Mouse (Mus musculus): ENCODE data around the gene Gpr25. TPM values are rescaled to one million over a fixed set of nuclear protein-coding genes. Genes with fewer than 3 reads are reported as not detected.
A peak's percentile ranks its signal among the peaks of the same experiment; 100 is the strongest.

Gene Gpr25
- polyA plus RNA-seq, 1 experiment from 2014 or later = not detected

- 0 out of 2 replicates have a peak overlapping the region, but pooled peaks have one; percentile 4 for H3K9ac ChIP-seq (ENCODE audit: low read length)
- H3K4me2 ChIP-seq (ENCODE audit: low read depth, low read length) = peak overlapping the region; percentile 20; the same call in 1 of the 2 replicates
- H3K4me1 ChIP-seq (ENCODE audit: control insufficient read depth, insufficient read depth, low read length) = peaks cover 29% of the 10 kb centered on the region
- peak; percentile 84 for ATAC-seq (ENCODE audit: insufficient read depth, low FRiP score)
- no peaks in the 10 kb centered on the region for H3K9me3 ChIP-seq (replicated peaks; ENCODE audit: control insufficient read depth, low read length)
- H3K27me3 ChIP-seq (ENCODE audit: control insufficient read depth, insufficient read depth, low read length) = no peaks in the 10 kb centered on the region
- peaks cover 8% of the 10 kb centered on the region for H3K36me3 ChIP-seq (ENCODE audit: control insufficient read depth, insufficient read depth, low read length)
- WGBS = 39% methylated on average over 10 of the region's 10 CpGs
- H3K4me3 ChIP-seq (replicated peaks; ENCODE audit: low read length) = no peak overlapping the region
- peak overlapping the region; percentile 81 for H3K27ac ChIP-seq (ENCODE audit: low read length)
These were observed 40.4 kb downstream of the Gpr25 start for GRCm38 (mm10) chr1:136220037-136220871.

- Histone ChIP-seq H3K9ac (ENCODE audit: low read length) (no peak overlapping the region), H3K36me3 (ENCODE audit: control insufficient read depth, insufficient read depth, low read length) (peaks cover 10% of the 10 kb centered on the region; the same call in 1 of the 2 replicates), H3K4me1 (ENCODE audit: control insufficient read depth, insufficient read depth, low read length) (no peaks in the 10 kb centered on the region), H3K4me3 (replicated peaks; ENCODE audit: low read length) (no peak overlapping the region), H3K27ac (ENCODE audit: low read length) (no peak overlapping the region), H3K4me2 (ENCODE audit: low read depth, low read length) (no peak overlapping the region), H3K9me3 (replicated peaks; ENCODE audit: control insufficient read depth, low read length) (no peaks in the 10 kb centered on the region), H3K27me3 (ENCODE audit: control insufficient read depth, insufficient read depth, low read length) (no peaks in the 10 kb centered on the region)
- 62% methylated on average over 15 of the region's 15 CpGs for WGBS
- ATAC-seq (ENCODE audit: insufficient read depth, low FRiP score) = no peak
These were observed 46.4 kb downstream of the Gpr25 start for GRCm38 (mm10) chr1:136214304-136214703.

GRCm38 (mm10) chr1:136212803-136213202 is 47.9 kb downstream of the Gpr25 start, which contains the start of gene Mroh3:
Gene Mroh3, minus strand, starts transcription at chr1:136212828.
- peak; percentile 45; the same call in 1 of the 2 replicates for ATAC-seq (ENCODE audit: insufficient read depth, low FRiP score)
- Histone ChIP-seq H3K27ac (ENCODE audit: low read length) (no peak within 1 kb of the TSS), H3K9me3 (replicated peaks; ENCODE audit: control insufficient read depth, low read length) (no peaks in the 10 kb centered on the region), H3K9ac (ENCODE audit: low read length) (no peak within 1 kb of the TSS), H3K36me3 (ENCODE audit: control insufficient read depth, insufficient read depth, low read length) (peaks cover 10% of the 10 kb centered on the region; the same call in 1 of the 2 replicates), H3K4me3 (replicated peaks; ENCODE audit: low read length) (no peak within 1 kb of the TSS), H3K4me1 (ENCODE audit: control insufficient read depth, insufficient read depth, low read length) (no peaks in the 10 kb centered on the region), H3K4me2 (ENCODE audit: low read depth, low read length) (no peak within 1 kb of the TSS), H3K27me3 (ENCODE audit: control insufficient read depth, insufficient read depth, low read length) (no peaks in the 10 kb centered on the region)
- WGBS = 51% methylated on average over 3 of the region's 3 CpGs

Other genes starting within 250 kb of the Gpr25 start
- 0.43 TPM in 1 of 2 replicates, not detected in the other for gene Ascl5, start 210.1 kb downstream of the Gpr25 start, polyA plus RNA-seq (2015; fragmentation: Nextera tagmentation; extraction: Ambion mirVana)
- 0.17 and 2.0 TPM in 2 replicates for gene Cacna1s, start 208.1 kb downstream of the Gpr25 start, polyA plus RNA-seq (2015; fragmentation: Nextera tagmentation; extraction: Ambion mirVana)
- gene Kif21b, start 129.5 kb downstream of the Gpr25 start, polyA plus RNA-seq (2015; fragmentation: Nextera tagmentation; extraction: Ambion mirVana) = 2.2 and 2.3 TPM in 2 replicates
- 0.95 and 1.3 TPM in 2 replicates for gene Mroh3, start 48.0 kb downstream of the Gpr25 start, polyA plus RNA-seq (2015; fragmentation: Nextera tagmentation; extraction: Ambion mirVana)
- 39.8 and 44.1 TPM in 2 replicates for gene Inava, start 26.6 kb downstream of the Gpr25 start, polyA plus RNA-seq (2015; fragmentation: Nextera tagmentation; extraction: Ambion mirVana)
- gene Camsap2, start 85.2 kb upstream of the Gpr25 start, polyA plus RNA-seq (2015; fragmentation: Nextera tagmentation; extraction: Ambion mirVana) = 9.2 and 9.3 TPM in 2 replicates
- 12.2 and 13.6 TPM in 2 replicates for gene Ddx59, start 154.4 kb upstream of the Gpr25 start, polyA plus RNA-seq (2015; fragmentation: Nextera tagmentation; extraction: Ambion mirVana)
- 4.3 and 5.2 TPM in 2 replicates for gene Kif14, start 205.5 kb upstream of the Gpr25 start, polyA plus RNA-seq (2015; fragmentation: Nextera tagmentation; extraction: Ambion mirVana)